8 mouse cellular contexts compared by ENCODE assay signal in genomic region chr15:102510590-102511284, GRCm38 (mm10). TPM values are rescaled to one million over a fixed set of nuclear protein-coding genes. Genes with fewer than 3 reads are reported as not detected.
A peak's percentile ranks its signal among the peaks of the same experiment; 100 is the strongest.
DNase-seq lines count a peak whose midpoint lies in the region; ATAC-seq and TF ChIP-seq lines count a peak whose summit lies in the region.

No protein-coding gene starts in this region.

- no peak for TF ChIP-seq EP300 in CH12.LX (IDR thresholded peaks at IDR 0.05; ENCODE audit: low read length)
- TF ChIP-seq EP300 in liver, embryonic 14.5 days (IDR thresholded peaks at IDR 0.05; ENCODE audit: low read depth), result no peak

- dilution Hi-C loops in CH12.LX (cut with MboI; ENCODE audit: extremely low pct_ligation_motif_present, extremely low pct_unique_long_range_greater_than_20kb, low sequenced_read_pairs), result no loop called here

- TF ChIP-seq CTCF in CH12.LX (conservative IDR thresholded peaks at IDR 0.05 in 1 of 2, IDR thresholded peaks at IDR 0.05 in 1 of 2; ENCODE audit: low read depth in 2 of 2, low read length in 2 of 2), result no peak
- TF ChIP-seq CTCF in liver, embryonic 14.5 days (IDR thresholded peaks at IDR 0.05; ENCODE audit: low read depth), result no peak

- in situ Hi-C loops in CH12.LX (cut with MboI; ENCODE audit: low pct_ligation_motif_present, low pct_unique_long_range_greater_than_20kb, low sequenced_read_pairs), result no loop called here

- peak overlapping the region; percentile 39 to 74 (median 40) for H3K4me3 ChIP-seq in CH12.LX (replicated peaks in 1 of 3; ENCODE audit: low read depth in 2 of 3, low read length in 2 of 3, poor library complexity in 1 of 3)
- H3K4me3 ChIP-seq in forebrain, embryonic 11.5 days (ENCODE audit: low read depth, low read length), result peak overlapping the region; percentile 53
- peak overlapping the region; percentile 60 for H3K4me3 ChIP-seq in heart, embryonic 16.5 days (ENCODE audit: low read length)
- peak overlapping the region; percentile 56 to 62 for H3K4me3 ChIP-seq in liver, embryonic 14.5 days (ENCODE audit: insufficient read depth in 1 of 2, low read depth in 2 of 2, low read length in 2 of 2)
- peak overlapping the region; percentile 61 for H3K4me3 ChIP-seq in neural tube, embryonic 11.5 days (ENCODE audit: low read depth, low read length)
- peak overlapping the region; percentile 70 for H3K4me3 ChIP-seq in stomach, embryonic 16.5 days (replicated peaks; ENCODE audit: low read length)

- 3% methylated on average over 32 of the region's 34 CpGs for WGBS in forebrain, embryonic 11.5 days
- 3% methylated on average over 34 of the region's 34 CpGs for WGBS in heart, embryonic 16.5 days
- 3% methylated on average over 33 of the region's 34 CpGs for WGBS in liver, embryonic 14.5 days (ENCODE audit: insufficient replicate concordance)
- WGBS in neural tube, embryonic 11.5 days, result 4% methylated on average over 34 of the region's 34 CpGs
- WGBS in stomach, embryonic 16.5 days, result 1% methylated on average over 34 of the region's 34 CpGs

- H3K4me2 ChIP-seq in CH12.LX (ENCODE audit: insufficient read depth, low read depth, poor library complexity, severe bottlenecking), result peak overlapping the region; percentile 94
- H3K4me2 ChIP-seq in forebrain, embryonic 11.5 days (ENCODE audit: low read depth, low read length, severe bottlenecking), result peak overlapping the region; percentile 84
- H3K4me2 ChIP-seq in heart, embryonic 16.5 days (ENCODE audit: low read depth, low read length), result peak overlapping the region; percentile 81
- peak overlapping the region; percentile 90 for H3K4me2 ChIP-seq in liver, embryonic 14.5 days (ENCODE audit: low read depth)
- peak overlapping the region; percentile 96 for H3K4me2 ChIP-seq in neural tube, embryonic 11.5 days (ENCODE audit: low read depth)
- peak overlapping the region; percentile 95 for H3K4me2 ChIP-seq in stomach, embryonic 16.5 days (ENCODE audit: low read depth, low read length)

- no peak for TF ChIP-seq POLR2A in CH12.LX (IDR thresholded peaks at IDR 0.05; ENCODE audit: low read depth, low read length)

- no peaks in the 10 kb centered on the region for H3K27me3 ChIP-seq in CH12.LX (replicated peaks)
- no peaks in the 10 kb centered on the region for H3K27me3 ChIP-seq in forebrain, embryonic 11.5 days (ENCODE audit: control insufficient read depth, insufficient read depth, low read length)
- no peaks in the 10 kb centered on the region for H3K27me3 ChIP-seq in heart, embryonic 16.5 days (ENCODE audit: control insufficient read depth, insufficient read depth, low read length)
- peaks cover 2% of the 10 kb centered on the region for H3K27me3 ChIP-seq in liver, embryonic 14.5 days (ENCODE audit: control insufficient read depth, insufficient read depth, low read length)
- no peaks in the 10 kb centered on the region for H3K27me3 ChIP-seq in neural tube, embryonic 11.5 days (ENCODE audit: control insufficient read depth, insufficient read depth, low read length)
- no peaks in the 10 kb centered on the region for H3K27me3 ChIP-seq in stomach, embryonic 16.5 days (ENCODE audit: control insufficient read depth, insufficient read depth, low read length)

- H3K4me1 ChIP-seq in CH12.LX (ENCODE audit: control insufficient read depth in 1 of 2, insufficient read depth in 2 of 2), result peaks cover 21 to 49% of the 10 kb centered on the region in 2 experiments
- peaks cover 14% of the 10 kb centered on the region for H3K4me1 ChIP-seq in forebrain, embryonic 11.5 days (replicated peaks; ENCODE audit: control insufficient read depth, insufficient read depth, low read length)
- peaks cover 23% of the 10 kb centered on the region for H3K4me1 ChIP-seq in heart, embryonic 16.5 days (ENCODE audit: control insufficient read depth, insufficient read depth, low read length)
- peaks cover 2 to 7% of the 10 kb centered on the region in 2 experiments; a peak in 3 of 4 replicates for H3K4me1 ChIP-seq in liver, embryonic 14.5 days (replicated peaks; ENCODE audit: control insufficient read depth in 2 of 2, insufficient read depth in 2 of 2, low read length in 1 of 2)
- H3K4me1 ChIP-seq in neural tube, embryonic 11.5 days (ENCODE audit: control insufficient read depth, insufficient read depth, low read length), result peaks cover 33% of the 10 kb centered on the region
- H3K4me1 ChIP-seq in stomach, embryonic 16.5 days (ENCODE audit: control insufficient read depth, insufficient read depth, low read length), result peaks cover 32% of the 10 kb centered on the region

- H3K9ac ChIP-seq in CH12.LX (ENCODE audit: insufficient read depth, low read depth), result peak overlapping the region; percentile 52
- H3K9ac ChIP-seq in forebrain, embryonic 11.5 days (ENCODE audit: low read length), result peak overlapping the region; percentile 61
- H3K9ac ChIP-seq in heart, embryonic 16.5 days (ENCODE audit: low read length), result peak overlapping the region; percentile 72
- peak overlapping the region; percentile 59 for H3K9ac ChIP-seq in liver, embryonic 14.5 days (replicated peaks)
- H3K9ac ChIP-seq in neural tube, embryonic 11.5 days (ENCODE audit: low read length), result peak overlapping the region; percentile 71
- peak overlapping the region; percentile 76 for H3K9ac ChIP-seq in stomach, embryonic 16.5 days (ENCODE audit: low read length)

- no peak overlapping the region for H3K27ac ChIP-seq in CH12.LX (ENCODE audit: insufficient read depth, low read depth)
- H3K27ac ChIP-seq in forebrain, embryonic 11.5 days (ENCODE audit: low read depth, low read length), result peak overlapping the region; percentile 74
- peak overlapping the region; percentile 84 for H3K27ac ChIP-seq in heart, embryonic 16.5 days (ENCODE audit: low read length)
- H3K27ac ChIP-seq in liver, embryonic 14.5 days, result no peak overlapping the region
- H3K27ac ChIP-seq in neural tube, embryonic 11.5 days (ENCODE audit: low read depth, low read length), result peak overlapping the region; percentile 78
- H3K27ac ChIP-seq in stomach, embryonic 16.5 days (ENCODE audit: low read length), result peak overlapping the region; percentile 85

- H3K36me3 ChIP-seq in CH12.LX (replicated peaks in 1 of 2; ENCODE audit: control insufficient read depth in 1 of 2, insufficient read depth in 1 of 2, low read length in 1 of 2), result peaks cover 0 to 12% of the 10 kb centered on the region in 2 experiments
- H3K36me3 ChIP-seq in forebrain, embryonic 11.5 days (ENCODE audit: control insufficient read depth, insufficient read depth, low read length), result no peaks in the 10 kb centered on the region
- no peaks in the 10 kb centered on the region for H3K36me3 ChIP-seq in heart, embryonic 16.5 days (ENCODE audit: control insufficient read depth, insufficient read depth)
- no peaks in the 10 kb centered on the region for H3K36me3 ChIP-seq in liver, embryonic 14.5 days (replicated peaks; ENCODE audit: control insufficient read depth, insufficient read depth, low read depth)
- H3K36me3 ChIP-seq in neural tube, embryonic 11.5 days (ENCODE audit: control insufficient read depth, insufficient read depth, low read length), result no peaks in the 10 kb centered on the region
- no peaks in the 10 kb centered on the region for H3K36me3 ChIP-seq in stomach, embryonic 16.5 days (ENCODE audit: control insufficient read depth, insufficient read depth, low read length)

- ATAC-seq in forebrain, embryonic 11.5 days (replicated peaks; ENCODE audit: low FRiP score), result peak; percentile 96
- peak; percentile 94 for ATAC-seq in heart, embryonic 16.5 days (replicated peaks; ENCODE audit: extremely low read depth, insufficient read depth, low FRiP score)
- ATAC-seq in liver, embryonic 14.5 days (ENCODE audit: insufficient read depth), result peak; percentile 89
- ATAC-seq in neural tube, embryonic 11.5 days (ENCODE audit: insufficient read depth, low FRiP score, low TSS enrichment), result peak; percentile 96
- ATAC-seq in stomach, embryonic 16.5 days (ENCODE audit: insufficient read depth, low FRiP score), result peak; percentile 95

- TF ChIP-seq RAD21 in CH12.LX (IDR thresholded peaks at IDR 0.05; ENCODE audit: low read depth, low read length), result no peak

- no peaks in the 10 kb centered on the region for H3K9me3 ChIP-seq in CH12.LX (replicated peaks; ENCODE audit: low read length)
- H3K9me3 ChIP-seq in forebrain, embryonic 11.5 days (ENCODE audit: control insufficient read depth, low read length), result no peaks in the 10 kb centered on the region
- no peaks in the 10 kb centered on the region for H3K9me3 ChIP-seq in heart, embryonic 16.5 days (replicated peaks; ENCODE audit: control insufficient read depth, low read length)
- no peaks in the 10 kb centered on the region for H3K9me3 ChIP-seq in liver, embryonic 14.5 days (ENCODE audit: control insufficient read depth, low read length)
- H3K9me3 ChIP-seq in neural tube, embryonic 11.5 days (ENCODE audit: control insufficient read depth, low read length), result no peaks in the 10 kb centered on the region
- no peaks in the 10 kb centered on the region for H3K9me3 ChIP-seq in stomach, embryonic 16.5 days (replicated peaks; ENCODE audit: control insufficient read depth, low read length)

- no peaks in the 10 kb centered on the region for H3K79me2 ChIP-seq in CH12.LX (replicated peaks; ENCODE audit: control insufficient read depth, extremely low read depth, insufficient read depth, poor library complexity, severe bottlenecking)

- peak; percentile 78 for DNase-seq in CH12.LX (ENCODE audit: extremely low read depth)
- peak; percentile 65 for DNase-seq in c-Kit-positive CD71-positive TER-119-negative erythroid progenitor cells, embryonic 14.5 days (ENCODE audit: low read depth)
- peak; percentile 98 for DNase-seq in forebrain, embryonic 11.5 days (ENCODE audit: low spot score)
- peak; percentile 91 to 94 for DNase-seq in kidney, postnatal 25 days
- DNase-seq in liver, embryonic 14.5 days (ENCODE audit: low read depth in 3 of 3, low spot score in 3 of 3), result peak; percentile 53 to 61 (median 56)
- DNase-seq in neural tube, embryonic 11.5 days (ENCODE audit: low spot score), result peak; percentile 96

RNA-seq across cellular contexts. Expression of gene Map3k12, which starts 6.1 kb away (rescaled TPM):
- total RNA-seq in CH12.LX (2012; rRNA removed) (2.8 and 3.0 TPM in 2 replicates), CH12.LX (2014; rRNA removed) (1.4 and 1.5 TPM in 2 replicates)
- polyA plus RNA-seq in CH12.LX (2012; ENCODE audit: insufficient read length, low read depth), result 2.3 and 3.0 TPM in 2 replicates
- polyA plus RNA-seq in forebrain, embryonic 11.5 days (2014; fragmentation: Nextera tagmentation; extraction: Ambion mirVana), result 25.4 and 28.4 TPM in 2 replicates
- polyA plus RNA-seq in heart, embryonic 16.5 days (2015; fragmentation: Nextera tagmentation; extraction: Ambion mirVana), result 10.3 and 11.3 TPM in 2 replicates
- 0.77 and 1.3 TPM in 2 replicates for polyA plus RNA-seq in liver, embryonic 14.5 days (2012; rRNA removed)
- 0.78 and 1.1 TPM in 2 replicates for polyA plus RNA-seq in liver, embryonic 14.5 days (2014; fragmentation: Nextera tagmentation; extraction: Ambion mirVana)
- polyA plus RNA-seq in neural tube, embryonic 11.5 days (2014; fragmentation: Nextera tagmentation; extraction: Ambion mirVana), result 24.8 and 26.1 TPM in 2 replicates
- 14.3 and 15.1 TPM in 2 replicates for polyA plus RNA-seq in stomach, embryonic 16.5 days (2015; fragmentation: Nextera tagmentation; extraction: Ambion mirVana)

RNA-seq across cellular contexts. Expression of gene Gm10337, which starts 7.2 kb away (rescaled TPM):
- total RNA-seq in CH12.LX (2012; rRNA removed) (not detected in 2 replicates), CH12.LX (2014; rRNA removed) (not detected in 2 replicates)
- not detected in 2 replicates for polyA plus RNA-seq in CH12.LX (2012; ENCODE audit: insufficient read length, low read depth)
- 15.6 TPM in 1 of 2 replicates, not detected in the other for polyA plus RNA-seq in forebrain, embryonic 11.5 days (2014; fragmentation: Nextera tagmentation; extraction: Ambion mirVana)
- polyA plus RNA-seq in heart, embryonic 16.5 days (2015; fragmentation: Nextera tagmentation; extraction: Ambion mirVana), result 4.1 TPM in 1 of 2 replicates, not detected in the other
- polyA plus RNA-seq in liver, embryonic 14.5 days (2012; rRNA removed), result not detected in 2 replicates
- not detected in 2 replicates for polyA plus RNA-seq in liver, embryonic 14.5 days (2014; fragmentation: Nextera tagmentation; extraction: Ambion mirVana)
- 4.1 and 10.3 TPM in 2 replicates for polyA plus RNA-seq in neural tube, embryonic 11.5 days (2014; fragmentation: Nextera tagmentation; extraction: Ambion mirVana)
- polyA plus RNA-seq in stomach, embryonic 16.5 days (2015; fragmentation: Nextera tagmentation; extraction: Ambion mirVana), result not detected in 2 replicates

RNA-seq across cellular contexts. Expression of gene Tarbp2, which starts 7.3 kb away (rescaled TPM):
- total RNA-seq in CH12.LX (2012; rRNA removed) (75.6 and 95.5 TPM in 2 replicates), CH12.LX (2014; rRNA removed) (53.1 and 62.2 TPM in 2 replicates)
- polyA plus RNA-seq in CH12.LX (2012; ENCODE audit: insufficient read length, low read depth), result 105 and 136 TPM in 2 replicates
- 98.9 and 109 TPM in 2 replicates for polyA plus RNA-seq in forebrain, embryonic 11.5 days (2014; fragmentation: Nextera tagmentation; extraction: Ambion mirVana)
- polyA plus RNA-seq in heart, embryonic 16.5 days (2015; fragmentation: Nextera tagmentation; extraction: Ambion mirVana), result 88.1 and 95.1 TPM in 2 replicates
- polyA plus RNA-seq in liver, embryonic 14.5 days (2012; rRNA removed), result 39.6 and 40.9 TPM in 2 replicates
- 31.5 and 40.2 TPM in 2 replicates for polyA plus RNA-seq in liver, embryonic 14.5 days (2014; fragmentation: Nextera tagmentation; extraction: Ambion mirVana)
- polyA plus RNA-seq in neural tube, embryonic 11.5 days (2014; fragmentation: Nextera tagmentation; extraction: Ambion mirVana), result 103 and 105 TPM in 2 replicates
- 84.0 and 87.0 TPM in 2 replicates for polyA plus RNA-seq in stomach, embryonic 16.5 days (2015; fragmentation: Nextera tagmentation; extraction: Ambion mirVana)

RNA-seq across cellular contexts. Expression of gene Npff, which starts 14.0 kb away (rescaled TPM):
- total RNA-seq in CH12.LX (2012; rRNA removed) (0.76 and 1.0 TPM in 2 replicates), CH12.LX (2014; rRNA removed) (0.82 and 1.1 TPM in 2 replicates)
- polyA plus RNA-seq in CH12.LX (2012; ENCODE audit: insufficient read length, low read depth), result 2.1 and 2.7 TPM in 2 replicates
- polyA plus RNA-seq in forebrain, embryonic 11.5 days (2014; fragmentation: Nextera tagmentation; extraction: Ambion mirVana), result 0.80 and 2.1 TPM in 2 replicates
- polyA plus RNA-seq in heart, embryonic 16.5 days (2015; fragmentation: Nextera tagmentation; extraction: Ambion mirVana), result 2.1 and 2.6 TPM in 2 replicates
- polyA plus RNA-seq in liver, embryonic 14.5 days (2012; rRNA removed), result 1.2 and 1.4 TPM in 2 replicates
- 0.19 and 0.94 TPM in 2 replicates for polyA plus RNA-seq in liver, embryonic 14.5 days (2014; fragmentation: Nextera tagmentation; extraction: Ambion mirVana)
- 3.0 and 3.4 TPM in 2 replicates for polyA plus RNA-seq in neural tube, embryonic 11.5 days (2014; fragmentation: Nextera tagmentation; extraction: Ambion mirVana)
- 2.0 and 3.6 TPM in 2 replicates for polyA plus RNA-seq in stomach, embryonic 16.5 days (2015; fragmentation: Nextera tagmentation; extraction: Ambion mirVana)

RNA-seq across cellular contexts. Expression of gene Pcbp2, which starts 40.4 kb away (rescaled TPM):
- total RNA-seq in CH12.LX (2012; rRNA removed) (263 and 281 TPM in 2 replicates), CH12.LX (2014; rRNA removed) (308 and 379 TPM in 2 replicates)
- 1,350 and 1,545 TPM in 2 replicates for polyA plus RNA-seq in CH12.LX (2012; ENCODE audit: insufficient read length, low read depth)
- polyA plus RNA-seq in forebrain, embryonic 11.5 days (2014; fragmentation: Nextera tagmentation; extraction: Ambion mirVana), result 236 and 247 TPM in 2 replicates
- 136 and 140 TPM in 2 replicates for polyA plus RNA-seq in heart, embryonic 16.5 days (2015; fragmentation: Nextera tagmentation; extraction: Ambion mirVana)
- polyA plus RNA-seq in liver, embryonic 14.5 days (2012; rRNA removed), result 185 and 221 TPM in 2 replicates
- polyA plus RNA-seq in liver, embryonic 14.5 days (2014; fragmentation: Nextera tagmentation; extraction: Ambion mirVana), result 93.3 and 103 TPM in 2 replicates
- polyA plus RNA-seq in neural tube, embryonic 11.5 days (2014; fragmentation: Nextera tagmentation; extraction: Ambion mirVana), result 220 and 232 TPM in 2 replicates
- polyA plus RNA-seq in stomach, embryonic 16.5 days (2015; fragmentation: Nextera tagmentation; extraction: Ambion mirVana), result 166 TPM in 2 replicates

Comparison
In these comparisons a context has a peak if more than half of its experiments do, and no peak if none do; other contexts are left out.
1. H3K27ac ChIP-seq: peak in forebrain, embryonic 11.5 days (single experiment), heart, embryonic 16.5 days (single experiment), neural tube, embryonic 11.5 days (single experiment) and stomach, embryonic 16.5 days (single experiment); none in CH12.LX (single experiment) and liver, embryonic 14.5 days (single experiment).
2. Peak in every context shown above with its lines, with median percentiles within 50 percentile points of each other: DNase-seq, H3K4me2 ChIP-seq, H3K4me3 ChIP-seq, H3K9ac ChIP-seq and ATAC-seq.